Mouse (Mus musculus) testis, adult 2 months (tissue): ENCODE measurements at regions not wholly inside any gene's neighbourhood (a gene's known extent, or its start where the extent isn't known, plus 50 kb on each side); places are given as distances from the start of the nearest gene placed in this dataset.

ENCODE experiments used
- CTCF ChIP-seq: fragments of 200-500 bp; IDR thresholded peaks from 2 replicates; pipeline ENCODE4 v1.5.1; 2012; ENCODE audit warnings: low read depth, mild to moderate bottlenecking, inconsistent platforms, low read length, moderate library complexity; ENCODE audit not compliant: control insufficient read depth, insufficient read depth, insufficient replicate concordance
- POLR2A ChIP-seq: fragments of 200-500 bp; IDR thresholded peaks from 2 replicates; pipeline ENCODE4 v1.6.1; 2012; ENCODE audit warnings: low read depth, mild to moderate bottlenecking, inconsistent platforms, low read length, moderate library complexity; ENCODE audit not compliant: control insufficient read depth

DNA sequence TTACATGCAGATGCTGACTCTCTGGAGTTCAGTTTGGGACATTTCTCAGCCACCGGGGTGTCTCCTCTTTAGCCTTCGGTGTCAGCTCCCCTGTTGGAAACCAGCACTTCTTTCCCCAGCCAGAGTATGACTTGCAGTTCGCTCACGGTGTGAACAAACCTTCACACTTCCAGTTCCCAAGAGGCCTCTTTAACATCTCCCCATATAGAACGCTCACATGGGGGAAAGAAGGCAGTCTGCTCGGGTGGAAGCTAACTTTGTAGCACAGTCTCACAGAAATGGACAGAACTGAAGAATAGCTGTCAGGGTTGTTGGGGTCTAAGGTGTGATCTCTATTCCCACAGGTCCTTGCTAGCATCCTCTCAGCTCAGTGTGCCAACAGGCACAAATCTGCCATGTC, 502.4 kb upstream of the Jmjd1c start:
- TF ChIP-seq CTCF (no peak), POLR2A (no peak)
